Mouse (Mus musculus) liver, postnatal 0 days (tissue): ENCODE measurements around the gene Vmn1r6. TPM values are rescaled to one million over a fixed set of nuclear protein-coding genes. Genes with fewer than 3 reads are reported as not detected.
"Not testable (repeated sequence)": the region's sequence is repeated elsewhere in the genome, so short reads cannot be mapped to it uniquely, and the experiment has no call there.

Experiments
- ATAC-seq: fragments of 200-750 bp; cut with Nextera tagmentation; 2 replicates; pipeline ENCODE4 v1.8.0; 2017; ENCODE audit warnings: mild to moderate bottlenecking, moderate library complexity
- DNase-seq: peaks from one replicate; pipeline ENCODE4 v3.0.0-alpha.2; 2016
- H3K27ac ChIP-seq: fragments of 300-500 bp; sonication (generic); 2 replicates; pipeline ENCODE4 v1.5.1; 2014; ENCODE audit warnings: antibody characterized with exemption, moderate library complexity, mild to moderate bottlenecking, low read depth
- H3K27me3 ChIP-seq: fragments of 300-500 bp; sonication (generic); 2 replicates; pipeline ENCODE4 v1.6.1; 2014; ENCODE audit warnings: low read length, control low read depth, mixed read lengths; ENCODE audit not compliant: insufficient read depth
- H3K36me3 ChIP-seq: fragments of 300-500 bp; sonication (generic); replicated peaks from 2 replicates; pipeline ENCODE4 v1.6.1; 2014; ENCODE audit warnings: mild to moderate bottlenecking, control low read depth, low read length, moderate library complexity, mixed read lengths; ENCODE audit not compliant: insufficient read depth
- H3K4me1 ChIP-seq: fragments of 300-500 bp; sonication (generic); 2 replicates; pipeline ENCODE4 v1.6.1; 2014; ENCODE audit warnings: antibody characterized with exemption, mild to moderate bottlenecking, control low read depth; ENCODE audit not compliant: insufficient read depth
- H3K4me2 ChIP-seq: fragments of 300-500 bp; sonication (generic); 2 replicates; pipeline ENCODE4 v1.6.1; 2014; ENCODE audit warnings: low read depth, mild to moderate bottlenecking, low read length, moderate library complexity, mixed read lengths
- H3K4me3 ChIP-seq: fragments of 300-500 bp; sonication (generic); 2 replicates; pipeline ENCODE4 v1.5.1; 2014; ENCODE audit warnings: low read depth, low read length
- H3K9ac ChIP-seq: fragments of 300-500 bp; sonication (generic); replicated peaks from 2 replicates; pipeline ENCODE4 v1.6.1; 2014; ENCODE audit warnings: mild to moderate bottlenecking, moderate library complexity
- H3K9me3 ChIP-seq: fragments of 300-500 bp; sonication (generic); 2 replicates; pipeline ENCODE4 v1.6.1; 2016; ENCODE audit warnings: mild to moderate bottlenecking, control low read depth, low read length, mixed read lengths
- CTCF ChIP-seq: sonication (generic); IDR thresholded peaks from 2 replicates; pipeline ENCODE4 v1.5.1; 2016; ENCODE audit warnings: antibody characterized with exemption, low read depth
- EP300 ChIP-seq: IDR thresholded peaks from 2 replicates; pipeline ENCODE4 v1.6.1; 2016; ENCODE audit warnings: antibody characterized with exemption, low read depth, mild to moderate bottlenecking
- WGBS: fragments of 180-500 bp; shearing (Covaris S2); extraction: QIAGEN DNeasy Blood & Tissue Kit; methylation state at CpG from one replicate; pipeline ENCODE4 v1.1.7; 2014; ENCODE audit not compliant: insufficient replicate concordance; 5-methylcytosine and 5-hydroxymethylcytosine counted together
- polyA plus RNA-seq: library from polyadenylated mRNA; unstranded; fragments of >200 nt; fragmentation: Nextera tagmentation; extraction: Ambion mirVana; gene quantifications from 2 replicates; pipeline ENCODE4 v1.2.1, GENCODE M21; 2015

Vmn1r6 gene
- not detected in 2 replicates for polyA plus RNA-seq

GRCm38 (mm10) chr6:56996943-56997342 lies at the start of gene Vmn1r6:
TSS of gene Vmn1r6 (plus strand) at chr6:56997243.
- Histone ChIP-seq H3K9ac (no peak within 1 kb of the TSS), H3K4me3 (no peak within 1 kb of the TSS), H3K27ac (no peak within 1 kb of the TSS), H3K27me3 (no peaks in the 10 kb centered on the region), H3K9me3 (no peaks in the 10 kb centered on the region), H3K4me1 (no peaks in the 10 kb centered on the region), H3K36me3 (no peaks in the 10 kb centered on the region), H3K4me2 (no peak within 1 kb of the TSS)
- TF ChIP-seq CTCF (no peak), EP300 (no peak)
- ATAC-seq (no peak), DNase-seq (no peak)
- WGBS, result 75% methylated on average over 2 of the region's 2 CpGs

DNA sequence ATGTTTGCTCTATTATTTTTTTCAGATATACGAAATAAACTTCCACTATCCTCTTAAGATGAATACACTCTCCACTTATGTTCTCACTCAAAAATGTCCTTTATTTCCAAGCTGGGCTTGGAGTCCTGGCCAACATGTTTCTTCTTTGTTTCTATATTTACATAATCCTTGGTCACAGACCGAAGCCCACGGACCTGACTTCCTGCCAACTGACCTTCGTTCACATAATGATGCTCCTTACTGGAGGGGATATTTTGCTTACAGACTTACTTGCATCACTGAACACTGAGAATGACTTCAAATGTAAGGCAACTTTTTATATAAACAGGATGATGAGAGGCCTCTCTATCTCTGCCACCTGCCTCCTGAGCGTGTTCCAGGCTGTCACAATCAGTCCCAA lies 40.6 kb upstream of the Vmn1r6 start:
- TF ChIP-seq CTCF (no peak), EP300 (no peak)
- H3K27me3 ChIP-seq, result no peaks in the 10 kb centered on the region
- H3K36me3 ChIP-seq, result no peaks in the 10 kb centered on the region
- H3K27ac ChIP-seq, result no peak overlapping the region
- ATAC-seq (no peak), DNase-seq (no peak)
- WGBS, result 65% methylated on average over 5 of the region's 5 CpGs
- H3K4me3 ChIP-seq, result no peak overlapping the region
- H3K9me3 ChIP-seq, result no peaks in the 10 kb centered on the region
- H3K4me1 ChIP-seq, result no peaks in the 10 kb centered on the region
- H3K4me2 ChIP-seq, result no peak overlapping the region
- H3K9ac ChIP-seq, result no peak overlapping the region

DNA sequence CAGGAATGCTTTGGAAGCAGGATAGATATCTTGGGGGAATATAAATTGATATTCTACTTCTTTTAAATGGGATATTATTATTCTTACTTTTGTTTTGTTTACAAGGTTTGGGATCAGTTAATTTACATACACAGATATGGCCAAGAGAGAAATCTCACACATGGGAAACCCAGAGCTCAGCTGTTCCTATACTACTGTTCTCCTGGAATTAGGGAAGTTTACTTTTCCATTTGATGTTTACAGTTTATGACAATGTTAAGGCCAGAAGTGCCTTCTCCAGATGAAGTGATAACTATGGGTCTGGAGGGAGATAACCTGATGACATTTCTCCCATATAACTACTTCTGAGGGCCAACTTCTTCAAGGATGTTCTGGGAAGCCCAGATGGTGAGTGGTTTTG lies 27.1 kb upstream of the Vmn1r6 start, which contains the start of gene Vmn1r5:
TSS of gene Vmn1r5 (plus strand) at position 301 of the 400 bp plus-strand sequence.
- Histone ChIP-seq H3K4me2 (no peak within 1 kb of the TSS), H3K36me3 (no peaks in the 10 kb centered on the region), H3K4me1 (no peaks in the 10 kb centered on the region), H3K9me3 (no peaks in the 10 kb centered on the region), H3K27me3 (no peaks in the 10 kb centered on the region), H3K9ac (no peak within 1 kb of the TSS), H3K4me3 (no peak within 1 kb of the TSS), H3K27ac (no peak within 1 kb of the TSS)
- TF ChIP-seq CTCF (no peak), EP300 (no peak)
- no peak for ATAC-seq
- DNase-seq, result no peak

DNA sequence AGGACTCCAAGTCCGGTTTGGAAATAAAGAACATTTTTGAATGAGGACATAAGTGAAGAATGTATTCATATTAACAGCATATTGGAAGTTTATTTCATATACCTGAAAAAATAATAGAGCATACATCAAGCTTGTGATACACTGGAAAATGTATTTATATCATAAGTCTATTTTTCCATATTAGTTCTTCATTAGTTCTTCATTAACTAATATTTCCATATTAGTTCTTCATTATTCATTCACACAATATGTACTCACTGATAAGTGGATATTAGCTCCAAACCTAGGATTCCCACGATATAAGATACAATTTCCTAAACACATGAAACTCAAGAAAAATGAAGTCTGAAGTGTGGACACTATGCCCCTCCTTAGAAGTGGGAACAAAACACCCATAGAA lies 28.2 kb downstream of the Vmn1r6 start, which contains the start of gene Vmn1r7:
TSS of gene Vmn1r7 (minus strand) at position 101 of the 400 bp plus-strand sequence.
- not testable (repeated sequence) for H3K4me1 ChIP-seq, H3K4me2 ChIP-seq, ATAC-seq, H3K9ac ChIP-seq, H3K4me3 ChIP-seq, H3K27ac ChIP-seq, DNase-seq, H3K9me3 ChIP-seq, H3K36me3 ChIP-seq, H3K27me3 ChIP-seq
- 63% methylated on average over 2 of the region's 2 CpGs for WGBS

- H3K27me3 ChIP-seq, result no peaks in the 10 kb centered on the region
- H3K4me2 ChIP-seq, result no peak within 1 kb of the TSS
- H3K4me3 ChIP-seq, result no peak within 1 kb of the TSS
- ATAC-seq (no peak), DNase-seq (no peak)
- no peak within 1 kb of the TSS for H3K9ac ChIP-seq
- no peak within 1 kb of the TSS for H3K27ac ChIP-seq
- TF ChIP-seq CTCF (no peak), EP300 (no peak)
- no peaks in the 10 kb centered on the region for H3K9me3 ChIP-seq
- H3K4me1 ChIP-seq, result no peaks in the 10 kb centered on the region
- no peaks in the 10 kb centered on the region for H3K36me3 ChIP-seq
These were observed 34.9 kb downstream of the Vmn1r6 start, which contains the start of gene Vmn1r8 for GRCm38 (mm10) chr6:57031984-57032383. TSS of gene Vmn1r8 (plus strand) at chr6:57032284.

- Histone ChIP-seq H3K36me3 (no peaks in the 10 kb centered on the region), H3K27me3 (no peaks in the 10 kb centered on the region), H3K4me2 (no peak overlapping the region), H3K27ac (no peak overlapping the region), H3K9ac (no peak overlapping the region), H3K4me3 (no peak overlapping the region), H3K4me1 (no peaks in the 10 kb centered on the region), H3K9me3 (no peaks in the 10 kb centered on the region)
- ATAC-seq, result no peak
- WGBS, result 74% methylated on average over 2 of the region's 2 CpGs
- TF ChIP-seq CTCF, result no peak
- no peak for DNase-seq
These were observed 37.6 kb downstream of the Vmn1r6 start for GRCm38 (mm10) chr6:57034674-57035073.

Other genes with a start within 250 kb of the Vmn1r6 start
- gene Kbtbd2, start 199.4 kb upstream of the Vmn1r6 start, polyA plus RNA-seq, result 8.3 and 9.8 TPM in 2 replicates
- 16.3 and 17.9 TPM in 2 replicates for gene Fkbp9, start 165.2 kb upstream of the Vmn1r6 start, polyA plus RNA-seq
- 113 and 127 TPM in 2 replicates for gene Nt5c3, start 73.3 kb upstream of the Vmn1r6 start, polyA plus RNA-seq
- 0.25 and 0.26 TPM in 2 replicates for gene Vmn1r4, start 73.2 kb upstream of the Vmn1r6 start, polyA plus RNA-seq
- not detected in 2 replicates for gene Vmn1r5, start 27.0 kb upstream of the Vmn1r6 start, polyA plus RNA-seq
- gene Vmn1r7, start 28.1 kb downstream of the Vmn1r6 start, polyA plus RNA-seq, result not detected in 2 replicates
- gene Vmn1r8, start 35.0 kb downstream of the Vmn1r6 start, polyA plus RNA-seq, result not detected in 2 replicates
- gene Vmn1r9, start 69.5 kb downstream of the Vmn1r6 start, polyA plus RNA-seq, result not detected in 2 replicates
- gene Vmn1r10, start 112.2 kb downstream of the Vmn1r6 start, polyA plus RNA-seq, result not detected in 2 replicates
- not detected in 2 replicates for gene Vmn1r11, start 136.2 kb downstream of the Vmn1r6 start, polyA plus RNA-seq
- gene Vmn1r12, start 159.7 kb downstream of the Vmn1r6 start, polyA plus RNA-seq, result not detected in 2 replicates
- gene Vmn1r13, start 206.0 kb downstream of the Vmn1r6 start, polyA plus RNA-seq, result not detected in 2 replicates
- not detected in 2 replicates for gene Vmn1r14, start 234.4 kb downstream of the Vmn1r6 start, polyA plus RNA-seq